Mouse (Mus musculus) cerebellum, adult 8-10 months (tissue): ENCODE data around the gene Gm20521.

ENCODE experiments used
- DNase-seq: peaks from one replicate; pipeline ENCODE4 v3.0.0; 2022

Gene Gm20521

GRCm38 (mm10) chr14:54894296-54895151 lies 11.3 kb downstream of the Gm20521 start:
- DNase-seq: no peak

DNA sequence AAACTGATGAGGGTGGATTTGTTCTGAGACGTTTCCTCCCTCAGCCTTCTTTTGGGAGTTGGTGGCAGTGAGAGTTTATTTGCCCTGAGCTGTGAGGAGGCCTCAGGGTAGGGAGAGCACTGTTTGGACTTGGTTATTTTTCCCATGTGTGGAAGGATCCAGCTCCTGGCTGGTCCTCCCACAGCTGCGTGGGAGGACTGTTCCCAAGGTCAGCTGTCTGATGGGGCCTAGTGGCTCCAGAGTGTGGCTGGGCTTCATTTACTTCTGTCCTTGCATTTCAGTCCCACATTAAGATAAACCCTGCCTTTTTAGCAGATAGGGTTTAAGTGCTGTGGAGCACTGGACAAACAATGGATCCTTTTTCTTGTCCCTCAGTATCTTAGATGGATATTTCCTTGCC lies 14.2 kb downstream of the Gm20521 start:
- no peak for DNase-seq

DNA sequence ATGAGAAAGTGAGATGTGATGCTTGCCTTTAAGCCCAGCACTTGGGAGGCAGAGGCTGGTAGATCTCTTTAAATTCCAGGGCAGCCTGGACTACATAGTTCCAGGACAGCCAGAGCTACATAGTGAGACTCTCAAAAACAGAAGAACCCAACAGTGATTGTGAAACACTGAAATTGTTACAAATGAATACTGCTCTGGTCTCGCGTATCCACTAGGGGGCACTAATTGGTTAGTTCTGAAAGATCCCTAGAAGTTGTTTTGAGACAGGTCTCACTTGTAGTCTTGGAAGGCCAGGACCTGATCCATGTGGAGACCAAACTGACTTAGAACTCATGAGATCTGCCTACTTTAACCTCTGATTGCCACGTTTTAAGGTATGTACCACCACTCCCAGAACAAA lies 17.1 kb downstream of the Gm20521 start:
- DNase-seq: peak; percentile 68

- DNase-seq: no peak
Observed at GRCm38 (mm10) chr14:54903641-54904040, 20.4 kb downstream of the Gm20521 start.

DNA sequence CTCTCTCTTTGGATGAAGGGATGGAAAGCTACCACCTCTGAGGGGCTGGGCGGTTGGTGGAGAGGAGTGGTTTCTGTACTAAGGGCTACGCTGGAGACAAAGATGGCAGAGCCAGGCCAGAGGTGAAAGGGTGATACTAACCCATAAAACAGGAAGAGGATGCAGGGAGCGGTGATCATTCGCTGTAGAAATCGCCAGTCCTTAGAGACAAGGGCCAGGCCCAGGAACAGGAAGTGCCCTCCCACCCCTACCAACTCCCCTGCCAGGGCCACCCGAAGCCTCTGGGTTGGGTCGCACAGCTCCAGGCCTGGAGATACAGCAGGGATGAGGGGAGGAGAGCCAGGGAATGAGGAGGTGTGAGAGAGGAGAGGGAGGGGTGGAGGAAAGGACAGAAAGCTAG lies 25.4 kb downstream of the Gm20521 start:
- DNase-seq: no peak

DNA sequence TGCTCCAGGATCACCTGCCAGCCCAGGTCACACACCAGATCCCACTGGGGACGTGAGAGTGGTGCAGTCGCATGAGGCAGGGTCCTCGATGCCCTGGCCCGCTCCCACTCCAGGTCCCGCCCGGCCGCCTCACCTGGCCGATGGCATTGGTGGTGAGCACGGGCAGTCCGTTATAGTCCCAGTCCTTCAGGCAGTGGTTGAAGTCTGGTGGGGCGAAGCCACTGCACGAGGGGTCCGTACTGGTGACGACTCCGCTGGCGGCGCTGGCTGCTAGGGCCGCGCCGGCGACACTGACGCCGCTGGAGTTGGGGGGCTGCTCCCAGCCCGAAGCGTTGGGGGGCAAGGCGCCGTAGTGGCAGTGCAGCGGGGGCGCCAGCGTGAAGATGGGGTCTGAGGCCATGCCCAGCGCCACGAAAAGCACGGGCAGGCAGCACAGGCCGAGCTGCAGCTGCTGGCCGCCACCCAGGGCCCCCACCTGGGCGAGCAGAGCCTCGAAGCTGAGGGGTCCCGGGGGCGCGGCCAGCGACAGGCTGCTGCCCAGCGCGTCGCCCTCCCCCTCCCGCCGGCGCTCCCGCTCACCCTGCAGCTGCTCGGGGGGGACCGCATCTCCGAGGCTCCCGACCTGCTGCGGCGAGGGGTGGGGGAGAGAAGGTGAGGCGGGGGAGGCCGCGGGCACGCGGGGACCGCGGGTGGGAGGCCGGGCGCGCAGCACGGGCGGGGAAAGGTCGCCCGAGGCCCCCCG lies 29.0 kb downstream of the Gm20521 start:
- peak; percentile 43 for DNase-seq

- peak; percentile 74 for DNase-seq
Observed at GRCm38 (mm10) chr14:54912886-54913285, 29.6 kb downstream of the Gm20521 start, which contains the start of gene Slc22a17. Gene Slc22a17, minus strand, starts transcription at chr14:54913132.

GRCm38 (mm10) chr14:54913343-54913742 lies 30.1 kb downstream of the Gm20521 start:
- peak; percentile 38 for DNase-seq

DNA sequence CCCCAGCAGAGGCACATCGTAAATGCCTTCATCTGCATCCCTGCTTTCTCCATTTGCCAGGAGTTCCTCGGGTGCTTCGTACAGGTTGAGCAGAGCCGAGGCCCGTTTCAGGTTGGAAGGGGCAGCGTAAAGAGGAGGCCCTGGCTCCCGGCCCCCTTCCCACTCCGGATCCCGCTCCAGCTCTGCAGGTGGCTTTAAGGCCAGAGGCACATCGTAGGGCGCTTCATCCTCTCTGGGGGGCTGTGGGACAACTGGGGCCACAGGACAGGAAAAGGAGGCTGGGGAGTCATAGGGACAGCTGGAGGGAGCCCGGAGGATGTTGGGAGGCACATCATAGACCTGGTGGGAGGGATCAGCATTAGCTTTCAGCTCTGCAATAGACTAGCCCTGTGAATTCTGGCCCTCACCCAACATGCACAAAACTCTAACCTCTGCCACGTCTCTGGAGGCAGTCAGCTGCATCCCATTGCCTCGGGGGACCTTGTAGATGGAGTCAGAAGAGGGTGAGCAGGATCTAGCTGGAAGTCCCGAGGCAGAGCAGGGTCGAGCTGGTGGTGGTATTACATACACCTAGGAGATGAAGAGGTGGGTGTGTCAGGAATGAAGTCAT lies 36.9 kb downstream of the Gm20521 start:
- DNase-seq: no peak

DNA sequence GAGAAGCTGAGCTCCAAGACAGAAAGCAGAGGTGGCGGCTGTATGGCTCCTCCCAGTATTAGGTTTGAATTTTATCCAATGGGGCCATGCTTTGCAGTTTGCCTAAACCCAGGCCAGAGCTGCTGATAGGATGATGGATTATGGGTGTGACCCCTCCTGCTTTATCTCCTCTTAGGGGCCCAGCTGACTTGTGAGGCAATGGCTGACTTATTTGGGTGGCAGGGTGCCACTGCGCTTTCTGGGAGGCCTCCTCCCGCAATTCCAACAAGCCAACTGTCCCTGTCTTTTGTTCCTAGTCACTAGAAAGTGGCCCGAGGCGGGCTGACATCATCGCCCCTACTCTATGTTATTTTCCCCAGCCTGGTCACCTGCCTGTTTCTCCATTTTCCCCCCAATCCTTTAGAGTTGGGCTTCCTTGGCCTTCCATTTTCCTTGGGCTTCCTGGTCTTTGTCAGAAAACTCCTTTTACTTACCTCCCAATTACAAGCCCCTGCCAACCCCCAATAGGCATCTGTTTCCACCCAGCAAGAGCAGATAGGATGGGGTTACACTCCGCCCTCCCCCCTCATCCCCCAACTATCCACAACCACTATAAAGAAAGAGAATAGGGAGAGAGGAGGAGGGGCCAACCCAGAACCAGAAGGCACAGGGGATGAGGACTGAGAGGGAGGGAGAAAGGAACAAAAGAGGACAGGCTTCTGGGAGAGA lies 41.6 kb downstream of the Gm20521 start:
- no peak for DNase-seq

- peak; percentile 49 for DNase-seq
Observed at GRCm38 (mm10) chr14:54925349-54926342, 42.4 kb downstream of the Gm20521 start, which contains the start of gene Efs. Gene Efs, minus strand, starts transcription at chr14:54926126.

DNA sequence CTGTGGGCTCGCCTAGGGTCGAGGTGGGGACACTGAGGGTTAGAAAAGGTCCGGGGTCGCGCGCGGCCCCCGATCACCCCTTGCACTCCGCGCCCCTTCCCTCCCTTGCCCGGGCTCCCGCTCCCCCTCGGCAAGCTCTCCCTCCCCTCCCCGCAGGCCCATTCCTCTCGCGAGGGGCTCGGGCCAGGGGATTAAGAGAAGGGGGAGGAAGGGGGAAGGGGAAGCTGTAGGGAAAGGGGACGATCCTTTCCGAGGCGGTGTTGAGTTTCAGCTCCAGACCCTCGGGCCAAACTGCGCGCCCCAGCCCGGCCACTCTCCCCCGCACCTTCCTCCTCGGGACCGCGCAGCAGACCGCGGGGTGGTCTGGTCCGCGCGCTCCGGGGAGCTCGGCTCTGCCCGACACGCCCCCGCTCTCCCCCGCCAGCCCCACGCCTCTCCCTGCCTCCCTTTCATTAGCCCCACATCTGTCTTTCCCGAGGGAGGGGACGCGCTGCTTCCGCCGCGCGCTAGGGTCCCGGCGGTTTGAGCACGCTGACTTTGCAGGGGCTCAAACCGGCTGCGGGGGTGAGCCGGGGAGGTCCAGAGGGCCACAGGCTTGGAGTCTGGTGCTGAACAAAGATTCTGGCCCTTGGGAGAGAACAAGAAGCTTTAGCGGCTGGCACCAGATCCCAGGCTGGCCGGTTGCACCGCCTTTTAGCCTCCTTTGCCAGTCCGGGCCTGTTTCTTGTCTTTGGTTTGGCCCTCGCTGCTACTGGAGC lies 43.3 kb downstream of the Gm20521 start:
- DNase-seq: no peak

- no peak for DNase-seq
Observed at GRCm38 (mm10) chr14:54927296-54927695, 44.1 kb downstream of the Gm20521 start.

DNA sequence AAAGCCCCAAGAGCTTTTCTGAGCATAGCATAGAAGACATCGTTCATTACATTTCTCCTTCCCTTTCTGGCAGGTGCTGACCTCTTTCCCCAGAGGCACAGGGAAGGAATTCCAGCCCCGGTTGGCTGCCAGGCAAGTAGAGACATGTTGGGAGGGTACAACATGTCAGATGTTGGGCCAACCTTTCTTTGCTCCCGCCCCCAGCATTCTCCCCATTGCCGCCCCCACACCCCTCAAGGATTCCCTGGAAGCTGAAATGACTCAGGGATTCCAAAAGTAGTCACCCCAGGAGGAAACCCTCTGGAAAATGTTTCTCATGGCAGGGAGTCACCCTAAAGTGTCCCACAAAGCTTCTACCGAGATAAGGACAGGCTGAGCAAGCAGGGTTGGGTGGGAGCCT lies 46.6 kb downstream of the Gm20521 start:
- no peak for DNase-seq

- DNase-seq: no peak
Observed at GRCm38 (mm10) chr14:54930431-54930830, 47.2 kb downstream of the Gm20521 start.

DNA sequence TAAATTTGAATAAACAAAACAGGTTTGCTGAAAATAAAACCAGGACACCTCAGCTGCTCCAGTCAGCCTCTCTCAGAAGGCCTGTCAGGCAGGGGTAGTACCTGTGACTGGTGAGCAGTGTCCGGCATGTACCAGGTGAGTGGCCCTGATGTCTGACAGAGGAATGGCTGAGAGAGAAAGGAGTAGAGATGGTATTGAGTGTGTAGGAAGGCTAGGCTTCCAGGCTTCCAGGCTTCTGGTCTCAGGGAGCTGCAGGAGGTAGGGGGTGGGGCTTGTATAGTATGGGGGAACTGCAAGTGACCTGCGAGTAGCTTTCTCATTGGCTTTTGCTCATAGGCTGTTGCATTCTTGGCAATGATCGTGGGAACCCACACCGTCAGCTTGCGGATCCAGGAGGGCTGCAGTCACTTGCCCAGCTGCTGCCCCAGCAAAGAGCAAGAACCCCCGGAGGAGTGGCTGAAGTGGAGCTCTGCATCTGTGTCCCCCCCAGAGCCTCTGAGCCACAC lies 49.5 kb downstream of the Gm20521 start, which contains the start of gene Il25:
TSS of gene Il25 (plus strand) at position 51 of the 506 bp plus-strand sequence.
- no peak for DNase-seq

- no peak for DNase-seq
Observed at GRCm38 (mm10) chr14:54935904-54936830, 52.9 kb downstream of the Gm20521 start, which contains the start of gene Cmtm5. Gene Cmtm5, plus strand, starts transcription at chr14:54936261.

GRCm38 (mm10) chr14:54936831-54937160 lies 53.6 kb downstream of the Gm20521 start:
- no peak for DNase-seq
